ENCODE assay signal across 12 mouse cellular contexts in genomic region chr13:51918781-51919170, GRCm38 (mm10).
A peak's percentile ranks its signal among the peaks of the same experiment; 100 is the strongest.
DNase-seq lines count a peak whose midpoint lies in the region; ATAC-seq and TF ChIP-seq lines count a peak whose summit lies in the region.
"Had no signal": no experiment of that assay in that cellular context is flagged by ENCODE, and none has a peak within 500 bp of the region (broad histone marks: within the 10 kb centered on the region; RNA-seq: fewer than 3 reads in every experiment).

No protein-coding gene starts in this region.

- no peak overlapping the region for H3K4me3 ChIP-seq in heart, embryonic 10.5 days
- H3K4me3 ChIP-seq in forebrain, embryonic 11.5 days (ENCODE audit: low read depth, low read length), result no peak overlapping the region
- no peak overlapping the region for H3K4me3 ChIP-seq in neural tube, embryonic 12.5 days
- no peak overlapping the region for H3K4me3 ChIP-seq in liver, postnatal 0 days (ENCODE audit: low read depth, low read length)
- H3K4me3 ChIP-seq: erythroblast, embryonic 14.5 days; liver, embryonic 13.5 days had no signal

- H3K27ac ChIP-seq in heart, embryonic 10.5 days, result 0 out of 2 replicates have a peak overlapping the region, but pooled peaks have one; percentile 52
- H3K27ac ChIP-seq in forebrain, embryonic 11.5 days (ENCODE audit: low read depth, low read length), result peak overlapping the region; percentile 87
- H3K27ac ChIP-seq in neural tube, embryonic 12.5 days, result peak overlapping the region; percentile 57
- no peak overlapping the region for H3K27ac ChIP-seq in liver, postnatal 0 days (ENCODE audit: low read depth)
- H3K27ac ChIP-seq: liver, embryonic 13.5 days had no signal

- no peak for DNase-seq in heart, embryonic 10.5 days (ENCODE audit: low spot score)
- DNase-seq in heart, adult 11 months, result no peak
- DNase-seq in forebrain, embryonic 11.5 days (ENCODE audit: low spot score), result peak; percentile 74
- peak; percentile 44 to 66 for DNase-seq in kidney, adult 8-10 months
- DNase-seq in liver, postnatal 0 days, result no peak
- DNase-seq in adrenal gland, adult 2 months, result no peak
- DNase-seq in gastrocnemius, postnatal 36 days, result no peak
- DNase-seq: adrenal gland, postnatal 10 days; heart, postnatal 36 days; liver, embryonic 13.5 days had no signal

- H3K9me3 ChIP-seq in heart, embryonic 10.5 days, result no peaks in the 10 kb centered on the region
- H3K9me3 ChIP-seq in forebrain, embryonic 11.5 days (ENCODE audit: control insufficient read depth, low read length), result no peaks in the 10 kb centered on the region; the same call in 1 of the 2 replicates
- H3K9me3 ChIP-seq in neural tube, embryonic 12.5 days, result no peaks in the 10 kb centered on the region
- no peaks in the 10 kb centered on the region for H3K9me3 ChIP-seq in liver, postnatal 0 days (ENCODE audit: low read length)
- H3K9me3 ChIP-seq: liver, embryonic 13.5 days had no signal

- H3K9ac ChIP-seq in forebrain, embryonic 11.5 days (ENCODE audit: low read length), result no peak overlapping the region
- H3K9ac ChIP-seq in neural tube, embryonic 12.5 days, result 0 out of 2 replicates have a peak overlapping the region, but pooled peaks have one; percentile 13
- H3K9ac ChIP-seq in liver, postnatal 0 days (replicated peaks), result no peak overlapping the region
- H3K9ac ChIP-seq: liver, embryonic 13.5 days had no signal

- H3K4me1 ChIP-seq in heart, embryonic 10.5 days, result peaks cover 45% of the 10 kb centered on the region
- H3K4me1 ChIP-seq in forebrain, embryonic 11.5 days (replicated peaks; ENCODE audit: control insufficient read depth, insufficient read depth, low read length), result peaks cover 54% of the 10 kb centered on the region
- peaks cover 61% of the 10 kb centered on the region for H3K4me1 ChIP-seq in neural tube, embryonic 12.5 days
- peaks cover 8% of the 10 kb centered on the region for H3K4me1 ChIP-seq in liver, postnatal 0 days (ENCODE audit: insufficient read depth)

- intact Hi-C loops in gastrocnemius, postnatal 36 days (cut with DNase I), result no loop called here

- H3K27me3 ChIP-seq in heart, embryonic 10.5 days (ENCODE audit: insufficient read depth, poor library complexity, severe bottlenecking), result peaks cover 98% of the 10 kb centered on the region
- peaks cover 59% of the 10 kb centered on the region for H3K27me3 ChIP-seq in forebrain, embryonic 11.5 days (ENCODE audit: control insufficient read depth, insufficient read depth, low read length)
- peaks cover 24% of the 10 kb centered on the region for H3K27me3 ChIP-seq in neural tube, embryonic 12.5 days (replicated peaks)
- H3K27me3 ChIP-seq in liver, postnatal 0 days (ENCODE audit: insufficient read depth, low read length), result 0 out of 2 replicates have a peak, but pooled peaks cover 3% of the 10 kb centered on the region

- H3K4me2 ChIP-seq in forebrain, embryonic 11.5 days (ENCODE audit: low read depth, low read length, severe bottlenecking), result peak overlapping the region; percentile 21; the same call in 1 of the 2 replicates
- H3K4me2 ChIP-seq in neural tube, embryonic 12.5 days (replicated peaks), result peak overlapping the region; percentile 34
- no peak overlapping the region for H3K4me2 ChIP-seq in liver, postnatal 0 days (ENCODE audit: low read depth, low read length)
- H3K4me2 ChIP-seq: liver, embryonic 13.5 days had no signal

- H3K36me3 ChIP-seq in heart, embryonic 10.5 days, result no peaks in the 10 kb centered on the region
- no peaks in the 10 kb centered on the region for H3K36me3 ChIP-seq in forebrain, embryonic 11.5 days (ENCODE audit: control insufficient read depth, insufficient read depth, low read length)
- no peaks in the 10 kb centered on the region for H3K36me3 ChIP-seq in neural tube, embryonic 12.5 days
- no peaks in the 10 kb centered on the region for H3K36me3 ChIP-seq in liver, postnatal 0 days (replicated peaks; ENCODE audit: insufficient read depth, low read length)
- H3K36me3 ChIP-seq: liver, embryonic 13.5 days had no signal

- 16% methylated on average over 10 of the region's 10 CpGs for WGBS in heart, embryonic 10.5 days
- 2% methylated on average over 10 of the region's 10 CpGs for WGBS in forebrain, embryonic 11.5 days
- WGBS in neural tube, embryonic 12.5 days, result 3% methylated on average over 10 of the region's 10 CpGs
- 48% methylated on average over 10 of the region's 10 CpGs for WGBS in liver, postnatal 0 days (ENCODE audit: insufficient replicate concordance)

- TF ChIP-seq CTCF in liver, postnatal 0 days (IDR thresholded peaks at IDR 0.05; ENCODE audit: low read depth), result no peak

- no peak for TF ChIP-seq EP300 in liver, postnatal 0 days (IDR thresholded peaks at IDR 0.05; ENCODE audit: low read depth)

- ATAC-seq in forebrain, embryonic 11.5 days (replicated peaks; ENCODE audit: low FRiP score), result 0 out of 2 replicates have a peak, but pooled peaks have one; percentile 12
- ATAC-seq in neural tube, embryonic 12.5 days (ENCODE audit: low FRiP score, low read depth), result peak; percentile 11
- no peak for ATAC-seq in liver, postnatal 0 days

Comparison
In these comparisons a context has a peak if more than half of its experiments do, and no peak if none do; other contexts are left out.
1. DNase-seq: peak in forebrain, embryonic 11.5 days (single experiment) and kidney, adult 8-10 months (2 of 2); none in heart, embryonic 10.5 days (single experiment), heart, adult 11 months (single experiment), liver, postnatal 0 days (single experiment), adrenal gland, adult 2 months (single experiment) and gastrocnemius, postnatal 36 days (0 of 2).